Mouse (Mus musculus): ENCODE measurements around the gene Ccdc157. TPM values are rescaled to one million over a fixed set of nuclear protein-coding genes. Genes with fewer than 3 reads are reported as not detected.

Gene Ccdc157
- polyA plus RNA-seq, 1 experiment from 2014 or later: 2.4 TPM

GRCm38 (mm10) chr11:4096054-4096984, 63.8 kb downstream of the Ccdc157 start:
- 3% methylated on average over 45 of the region's 45 CpGs for WGBS
- Histone ChIP-seq H3K36me3 (ENCODE audit: control insufficient read depth, insufficient read depth, low read length) (0 out of 2 replicates have a peak, but pooled peaks cover 3% of the 10 kb centered on the region), H3K27ac (ENCODE audit: low read depth, low read length) (peak overlapping the region; percentile 87), H3K4me2 (ENCODE audit: low read length) (peak overlapping the region; percentile 83), H3K4me1 (ENCODE audit: control insufficient read depth, insufficient read depth, low read length) (peaks cover 17% of the 10 kb centered on the region), H3K27me3 (replicated peaks; ENCODE audit: control insufficient read depth, insufficient read depth, low read length) (no peaks in the 10 kb centered on the region), H3K9me3 (replicated peaks; ENCODE audit: control insufficient read depth, low read length) (no peaks in the 10 kb centered on the region), H3K4me3 (ENCODE audit: low read depth, low read length) (peak overlapping the region; percentile 47), H3K9ac (ENCODE audit: low read length) (peak overlapping the region; percentile 86)
- DNase-seq (ENCODE audit: low spot score) (peak; percentile 99), ATAC-seq (peak; percentile 95)

GRCm38 (mm10) chr11:4095171-4096053, 64.7 kb downstream of the Ccdc157 start, which contains the start of gene Mtfp1:
Gene Mtfp1, minus strand, starts transcription at chr11:4095445.
- Histone ChIP-seq H3K27me3 (replicated peaks; ENCODE audit: control insufficient read depth, insufficient read depth, low read length) (no peaks in the 10 kb centered on the region), H3K9ac (ENCODE audit: low read length) (peak within 1 kb of the TSS; percentile 62), H3K4me2 (ENCODE audit: low read length) (peak within 1 kb of the TSS; percentile 83), H3K4me3 (ENCODE audit: low read depth, low read length) (peak within 1 kb of the TSS; percentile 47), H3K27ac (ENCODE audit: low read depth, low read length) (peak within 1 kb of the TSS; percentile 70), H3K4me1 (ENCODE audit: control insufficient read depth, insufficient read depth, low read length) (peaks cover 17% of the 10 kb centered on the region), H3K9me3 (replicated peaks; ENCODE audit: control insufficient read depth, low read length) (no peaks in the 10 kb centered on the region), H3K36me3 (ENCODE audit: control insufficient read depth, insufficient read depth, low read length) (0 out of 2 replicates have a peak, but pooled peaks cover 3% of the 10 kb centered on the region)
- DNase-seq (ENCODE audit: low spot score): peak; percentile 76
- ATAC-seq: no peak
- WGBS: 6% methylated on average over 34 of the region's 34 CpGs

GRCm38 (mm10) chr11:4094378-4095170, 65.5 kb downstream of the Ccdc157 start:
- Histone ChIP-seq H3K4me2 (ENCODE audit: low read length) (peak overlapping the region; percentile 83), H3K9ac (ENCODE audit: low read length) (peak overlapping the region; percentile 62), H3K4me1 (ENCODE audit: control insufficient read depth, insufficient read depth, low read length) (peaks cover 17% of the 10 kb centered on the region), H3K36me3 (ENCODE audit: control insufficient read depth, insufficient read depth, low read length) (0 out of 2 replicates have a peak, but pooled peaks cover 3% of the 10 kb centered on the region), H3K27me3 (replicated peaks; ENCODE audit: control insufficient read depth, insufficient read depth, low read length) (no peaks in the 10 kb centered on the region), H3K9me3 (replicated peaks; ENCODE audit: control insufficient read depth, low read length) (no peaks in the 10 kb centered on the region), H3K4me3 (ENCODE audit: low read depth, low read length) (peak overlapping the region; percentile 47), H3K27ac (ENCODE audit: low read depth, low read length) (peak overlapping the region; percentile 48; the same call in 1 of the 2 replicates)
- ATAC-seq (no peak), DNase-seq (ENCODE audit: low spot score) (peak; percentile 47)
- WGBS: 5% methylated on average over 24 of the region's 24 CpGs

GRCm38 (mm10) chr11:4093459-4094377, 66.4 kb downstream of the Ccdc157 start:
- DNase-seq (ENCODE audit: low spot score) (no peak), ATAC-seq (no peak)
- no peak overlapping the region for H3K4me3 ChIP-seq (ENCODE audit: low read depth, low read length)
- no peaks in the 10 kb centered on the region for H3K9me3 ChIP-seq (replicated peaks; ENCODE audit: control insufficient read depth, low read length)
- H3K27ac ChIP-seq (ENCODE audit: low read depth, low read length): no peak overlapping the region
- peaks cover 17% of the 10 kb centered on the region for H3K4me1 ChIP-seq (ENCODE audit: control insufficient read depth, insufficient read depth, low read length)
- 87% methylated on average over 18 of the region's 18 CpGs for WGBS
- H3K9ac ChIP-seq (ENCODE audit: low read length): no peak overlapping the region
- 0 out of 2 replicates have a peak, but pooled peaks cover 3% of the 10 kb centered on the region for H3K36me3 ChIP-seq (ENCODE audit: control insufficient read depth, insufficient read depth, low read length)
- no peaks in the 10 kb centered on the region for H3K27me3 ChIP-seq (replicated peaks; ENCODE audit: control insufficient read depth, insufficient read depth, low read length)
- no peak overlapping the region for H3K4me2 ChIP-seq (ENCODE audit: low read length)

Small RNA genes within 50 kb of the gene (microRNA-seq; reads per million reads assigned to microRNA genes)
- gene Mir3060: 2.1 reads per million, percentile 12 among the genes with 10 or more reads in this experiment

Other genes with a start within 250 kb of the Ccdc157 start
- 8.0 and 10.6 TPM in 2 replicates for gene Slc35e4, start 245.6 kb downstream of the Ccdc157 start, polyA plus RNA-seq (2014; fragmentation: Nextera tagmentation; extraction: Ambion mirVana)
- 19.7 TPM in 2 replicates for gene Tcn2, start 228.1 kb downstream of the Ccdc157 start, polyA plus RNA-seq (2014; fragmentation: Nextera tagmentation; extraction: Ambion mirVana)
- 55.2 and 61.5 TPM in 2 replicates for gene Pes1, start 196.3 kb downstream of the Ccdc157 start, polyA plus RNA-seq (2014; fragmentation: Nextera tagmentation; extraction: Ambion mirVana)
- gene 4930556J24Rik, start 183.5 kb downstream of the Ccdc157 start, polyA plus RNA-seq (2014; fragmentation: Nextera tagmentation; extraction: Ambion mirVana): not detected in 2 replicates
- 1.6 and 2.0 TPM in 2 replicates for gene Gal3st1, start 176.7 kb downstream of the Ccdc157 start, polyA plus RNA-seq (2014; fragmentation: Nextera tagmentation; extraction: Ambion mirVana)
- not detected in 2 replicates for gene Sec14l4, start 128.8 kb downstream of the Ccdc157 start, polyA plus RNA-seq (2014; fragmentation: Nextera tagmentation; extraction: Ambion mirVana)
- 0.52 and 1.1 TPM in 2 replicates for gene Sec14l3, start 95.5 kb downstream of the Ccdc157 start, polyA plus RNA-seq (2014; fragmentation: Nextera tagmentation; extraction: Ambion mirVana)
- gene Mtfp1, start 64.8 kb downstream of the Ccdc157 start, polyA plus RNA-seq (2014; fragmentation: Nextera tagmentation; extraction: Ambion mirVana): 6.7 and 7.8 TPM in 2 replicates
- gene Sec14l2, start 36.9 kb downstream of the Ccdc157 start, polyA plus RNA-seq (2014; fragmentation: Nextera tagmentation; extraction: Ambion mirVana): 1.1 and 1.4 TPM in 2 replicates
- 44.3 and 45.5 TPM in 2 replicates for gene Rnf215, start 25.1 kb downstream of the Ccdc157 start, polyA plus RNA-seq (2014; fragmentation: Nextera tagmentation; extraction: Ambion mirVana)
- 51.5 and 59.3 TPM in 2 replicates for gene Sf3a1, start 57 bp upstream of the Ccdc157 start, polyA plus RNA-seq (2014; fragmentation: Nextera tagmentation; extraction: Ambion mirVana)
- 13.3 and 18.3 TPM in 2 replicates for gene Tbc1d10a, start 26.5 kb upstream of the Ccdc157 start, polyA plus RNA-seq (2014; fragmentation: Nextera tagmentation; extraction: Ambion mirVana)
- 1.6 and 1.8 TPM in 2 replicates for gene Castor1, start 57.9 kb upstream of the Ccdc157 start, polyA plus RNA-seq (2014; fragmentation: Nextera tagmentation; extraction: Ambion mirVana)
- 0.14 TPM in 1 of 2 replicates, not detected in the other for gene Osm, start 76.1 kb upstream of the Ccdc157 start, polyA plus RNA-seq (2014; fragmentation: Nextera tagmentation; extraction: Ambion mirVana)
- not detected in 2 replicates for gene Lif, start 97.3 kb upstream of the Ccdc157 start, polyA plus RNA-seq (2014; fragmentation: Nextera tagmentation; extraction: Ambion mirVana)